Mouse (Mus musculus) left cerebral cortex, adult 9 months (tissue): Measurements from ENCODE around the gene Hs2st1.
A peak's percentile ranks its signal among the peaks of the same experiment; 100 is the strongest.

Experiments used
- DNase-seq, 2 experiments: peaks; one replicate each; pipeline ENCODE4 v3.0.0; 2022; ENCODE audit warnings: low spot score in 2 of 2

Gene Hs2st1

GRCm38 (mm10) chr3:144586731-144587130, 16.8 kb upstream of the Hs2st1 start:
- no peak for DNase-seq

GRCm38 (mm10) chr3:144584789-144585553, 15.0 kb upstream of the Hs2st1 start:
- no peak for DNase-seq

- no peak for DNase-seq
These were observed 13.8 kb upstream of the Hs2st1 start for GRCm38 (mm10) chr3:144583789-144584188.

GRCm38 (mm10) chr3:144582306-144582705, 12.3 kb upstream of the Hs2st1 start:
- DNase-seq, result no peak

- no peak for DNase-seq
These were observed 11.9 kb upstream of the Hs2st1 start for GRCm38 (mm10) chr3:144581842-144582241.

GRCm38 (mm10) chr3:144580281-144580680, 10.3 kb upstream of the Hs2st1 start:
- no peak for DNase-seq

- no peak for DNase-seq
These were observed 9.8 kb upstream of the Hs2st1 start for GRCm38 (mm10) chr3:144579796-144580195.

- no peak for DNase-seq
These were observed 8.9 kb upstream of the Hs2st1 start for GRCm38 (mm10) chr3:144578921-144579320.

- DNase-seq, result no peak
These were observed 7.7 kb upstream of the Hs2st1 start for GRCm38 (mm10) chr3:144577366-144578340.

GRCm38 (mm10) chr3:144574256-144574655, 4.3 kb upstream of the Hs2st1 start:
- no peak for DNase-seq

- no peak for DNase-seq
These were observed 971 bp upstream of the Hs2st1 start for GRCm38 (mm10) chr3:144570816-144571487.

- DNase-seq, result peak in 1 of 2 experiments; percentile 49
These were observed 495 bp downstream of the Hs2st1 start for GRCm38 (mm10) chr3:144569401-144569971.

GRCm38 (mm10) chr3:144568861-144569361, 1.1 kb downstream of the Hs2st1 start:
- no peak for DNase-seq

GRCm38 (mm10) chr3:144565212-144565611, 4.8 kb downstream of the Hs2st1 start:
- no peak for DNase-seq

GRCm38 (mm10) chr3:144563916-144564315, 6.1 kb downstream of the Hs2st1 start:
- no peak for DNase-seq

- peak in 1 of 2 experiments; percentile 22 for DNase-seq
These were observed 8.3 kb downstream of the Hs2st1 start for GRCm38 (mm10) chr3:144561511-144562250.

- no peak for DNase-seq
These were observed 11.7 kb downstream of the Hs2st1 start for GRCm38 (mm10) chr3:144558274-144558673.

GRCm38 (mm10) chr3:144556625-144557324, 13.2 kb downstream of the Hs2st1 start:
- DNase-seq, result no peak

GRCm38 (mm10) chr3:144555144-144555543, 14.8 kb downstream of the Hs2st1 start:
- DNase-seq, result no peak

- DNase-seq, result no peak
These were observed 15.5 kb downstream of the Hs2st1 start for GRCm38 (mm10) chr3:144554503-144554902.
